ENCODE assay signal across 28 mouse cellular contexts in genomic region chr14:12221571-12221970, GRCm38 (mm10).
"Had no signal": no experiment of that assay in that cellular context is flagged by ENCODE, and none has a peak within 500 bp of the region (broad histone marks: within the 10 kb centered on the region; RNA-seq: fewer than 3 reads in every experiment).

No protein-coding gene starts in this region.

- H3K9me3 ChIP-seq: heart, embryonic 13.5 days; heart, embryonic 15.5 days; hindbrain, embryonic 10.5 days; hindbrain, embryonic 12.5 days; kidney, embryonic 15.5 days; limb, embryonic 10.5 days; limb, embryonic 12.5 days; liver, embryonic 13.5 days; liver, embryonic 15.5 days had no signal

- H3K27ac ChIP-seq: gastrocnemius, adult 2 months; heart, adult 2 months; heart, embryonic 13.5 days; heart, embryonic 15.5 days; hindbrain, embryonic 10.5 days; hindbrain, embryonic 12.5 days; hindbrain, embryonic 14.5 days; kidney, embryonic 15.5 days; kidney, postnatal 0 days; left cerebral cortex, adult 2 months; limb, embryonic 10.5 days; limb, embryonic 12.5 days; liver, embryonic 13.5 days; liver, embryonic 15.5 days had no signal

- H3K4me3 ChIP-seq: gastrocnemius, adult 2 months; heart, adult 2 months; heart, embryonic 13.5 days; heart, embryonic 15.5 days; hindbrain, embryonic 10.5 days; hindbrain, embryonic 12.5 days; kidney, embryonic 15.5 days; left cerebral cortex, adult 2 months; limb, embryonic 10.5 days; limb, embryonic 12.5 days; liver, embryonic 13.5 days; liver, embryonic 15.5 days had no signal

- H3K36me3 ChIP-seq: liver, embryonic 13.5 days; liver, embryonic 15.5 days had no signal

- ATAC-seq: intestine, embryonic 16.5 days had no signal

- DNase-seq: gastrocnemius, adult 2 months; gastrocnemius, postnatal 10 days; gastrocnemius, postnatal 25 days; heart, adult 2 months; heart, postnatal 14 days; heart, postnatal 4 days; kidney, adult 11 months; kidney, adult 2 months; kidney, adult 9 months; kidney, postnatal 14 days; kidney, postnatal 36 days; layer of hippocampus, adult 9-11 months; liver; liver, embryonic 13.5 days had no signal

- H3K9ac ChIP-seq: heart, embryonic 13.5 days; heart, embryonic 15.5 days; hindbrain, embryonic 12.5 days; hindbrain, embryonic 14.5 days; kidney, embryonic 15.5 days; limb, embryonic 12.5 days; liver, embryonic 13.5 days; liver, embryonic 15.5 days had no signal

- H3K4me1 ChIP-seq: heart, embryonic 13.5 days; heart, embryonic 15.5 days; hindbrain, embryonic 10.5 days; hindbrain, embryonic 12.5 days; kidney, embryonic 15.5 days; limb, embryonic 10.5 days; limb, embryonic 12.5 days; liver, embryonic 13.5 days; liver, embryonic 15.5 days had no signal

- H3K4me2 ChIP-seq: heart, embryonic 11.5 days; heart, embryonic 13.5 days; heart, embryonic 15.5 days; hindbrain, embryonic 12.5 days; hindbrain, embryonic 14.5 days; kidney, embryonic 15.5 days; limb, embryonic 12.5 days; liver, embryonic 11.5 days; liver, embryonic 13.5 days; liver, embryonic 15.5 days had no signal

- H3K27me3 ChIP-seq: heart, embryonic 13.5 days; heart, embryonic 15.5 days; hindbrain, embryonic 12.5 days; kidney, embryonic 15.5 days; limb, embryonic 12.5 days; liver, embryonic 13.5 days; liver, embryonic 15.5 days had no signal
